10 mouse cellular contexts compared by ENCODE assay signal in the genomic region with DNA sequence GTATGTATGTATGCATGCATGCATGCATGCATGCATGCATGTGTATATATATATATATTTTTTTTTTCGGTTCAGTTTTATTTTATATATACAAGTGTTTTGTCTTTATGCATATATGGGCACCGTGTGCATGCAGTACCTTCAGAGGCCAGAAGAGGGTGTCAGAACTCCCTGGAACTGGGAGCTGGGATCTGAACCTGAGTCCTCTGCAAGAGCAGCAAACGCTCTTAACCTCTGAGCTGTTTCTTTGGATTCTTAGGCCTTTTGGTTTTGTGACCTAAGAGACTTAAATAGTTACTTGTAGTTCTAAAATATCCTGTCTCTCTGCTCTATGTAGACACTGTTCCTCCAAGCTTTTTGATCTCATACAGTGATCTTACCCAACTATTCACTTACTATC. TPM values are rescaled to one million over a fixed set of nuclear protein-coding genes. Genes with fewer than 3 reads are reported as not detected.
DNase-seq lines count a peak whose midpoint lies in the region; ATAC-seq and TF ChIP-seq lines count a peak whose summit lies in the region.
"Had no signal": no experiment of that assay in that cellular context is flagged by ENCODE, and none has a peak within 500 bp of the region (broad histone marks: within the 10 kb centered on the region; RNA-seq: fewer than 3 reads in every experiment).

No protein-coding gene starts in this region.

- H3K27me3 ChIP-seq in heart, embryonic 12.5 days (replicated peaks) = no peaks in the 10 kb centered on the region
- no peaks in the 10 kb centered on the region for H3K27me3 ChIP-seq in ES-Bruce4 (ENCODE audit: control insufficient read depth, insufficient read depth, low read length, poor library complexity, severe bottlenecking)
- H3K27me3 ChIP-seq in hindbrain, embryonic 13.5 days = no peaks in the 10 kb centered on the region
- H3K27me3 ChIP-seq: embryonic facial prominence, embryonic 15.5 days; lung, embryonic 15.5 days had no signal

- 72% methylated on average over 3 of the region's 3 CpGs for WGBS in heart, embryonic 12.5 days
- 57% methylated on average over 3 of the region's 3 CpGs for WGBS in hindbrain, embryonic 13.5 days

- ATAC-seq in heart, embryonic 12.5 days (ENCODE audit: insufficient number of reproducible peaks, low FRiP score) = no peak
- no peak for ATAC-seq in erythroblast, adult 5-6 weeks (replicated peaks; ENCODE audit: low FRiP score, poor library complexity, severe bottlenecking)
- ATAC-seq in hindbrain, embryonic 13.5 days (ENCODE audit: low FRiP score) = no peak

- H3K27ac ChIP-seq in heart, embryonic 12.5 days (ENCODE audit: poor library complexity, severe bottlenecking) = no peak overlapping the region
- H3K27ac ChIP-seq in ES-Bruce4 (ENCODE audit: insufficient read depth, low read length) = no peak overlapping the region
- no peak overlapping the region for H3K27ac ChIP-seq in hindbrain, embryonic 13.5 days
- H3K27ac ChIP-seq: embryonic facial prominence, embryonic 15.5 days; lung, embryonic 15.5 days had no signal

- H3K9ac ChIP-seq in heart, embryonic 12.5 days = no peak overlapping the region
- H3K9ac ChIP-seq in ES-Bruce4 (ENCODE audit: low read depth, poor library complexity, severe bottlenecking) = no peak overlapping the region
- no peak overlapping the region for H3K9ac ChIP-seq in hindbrain, embryonic 13.5 days
- H3K9ac ChIP-seq: embryonic facial prominence, embryonic 15.5 days; lung, embryonic 15.5 days had no signal

- H3K4me3 ChIP-seq in heart, embryonic 12.5 days = no peak overlapping the region
- no peak overlapping the region for H3K4me3 ChIP-seq in ES-Bruce4 (ENCODE audit: low read depth, low read length)
- no peak overlapping the region for H3K4me3 ChIP-seq in hindbrain, embryonic 13.5 days
- H3K4me3 ChIP-seq: embryonic facial prominence, embryonic 15.5 days; lung, embryonic 15.5 days had no signal

- TF ChIP-seq CTCF in ES-Bruce4 (IDR thresholded peaks at IDR 0.05; ENCODE audit: low read depth, low read length) = peak; percentile 67

- TF ChIP-seq EP300 in ES-Bruce4 (IDR thresholded peaks at IDR 0.05; ENCODE audit: insufficient read depth, low read depth, low read length) = no peak

- DNase-seq in heart, postnatal 14 days = peak; percentile 45 to 68
- peak; percentile 35 for DNase-seq in 3134 (ENCODE audit: extremely low read depth, insufficient read length, low spot score)
- peak; percentile 74 for DNase-seq in embryo, embryonic 10 days (ENCODE audit: low spot score)
- peak; percentile 76 for DNase-seq in lung, postnatal 36 days

- no peak for TF ChIP-seq POLR2A in ES-Bruce4 (IDR thresholded peaks at IDR 0.05; ENCODE audit: insufficient read depth, low read length)

- no peak overlapping the region for H3K4me2 ChIP-seq in heart, embryonic 12.5 days
- no peak overlapping the region for H3K4me2 ChIP-seq in hindbrain, embryonic 13.5 days
- H3K4me2 ChIP-seq: embryonic facial prominence, embryonic 15.5 days; lung, embryonic 15.5 days had no signal

- no peaks in the 10 kb centered on the region for H3K9me3 ChIP-seq in heart, embryonic 12.5 days (replicated peaks)
- no peaks in the 10 kb centered on the region for H3K9me3 ChIP-seq in ES-Bruce4 (replicated peaks; ENCODE audit: control insufficient read depth, insufficient read depth, low read length, poor library complexity, severe bottlenecking)
- no peaks in the 10 kb centered on the region for H3K9me3 ChIP-seq in hindbrain, embryonic 13.5 days
- H3K9me3 ChIP-seq: embryonic facial prominence, embryonic 15.5 days; lung, embryonic 15.5 days had no signal

- H3K36me3 ChIP-seq in heart, embryonic 12.5 days = 0 out of 2 replicates have a peak, but pooled peaks cover 2% of the 10 kb centered on the region
- H3K36me3 ChIP-seq in ES-Bruce4 (ENCODE audit: control insufficient read depth, insufficient read depth, low read length, poor library complexity, severe bottlenecking) = no peaks in the 10 kb centered on the region; the same call in 1 of the 2 replicates
- H3K36me3 ChIP-seq in hindbrain, embryonic 13.5 days = peaks cover 4% of the 10 kb centered on the region; the same call in 1 of the 2 replicates
- H3K36me3 ChIP-seq: embryonic facial prominence, embryonic 15.5 days had no signal

- H3K4me1 ChIP-seq in heart, embryonic 12.5 days (replicated peaks) = peaks cover 20% of the 10 kb centered on the region
- no peaks in the 10 kb centered on the region for H3K4me1 ChIP-seq in ES-Bruce4 (ENCODE audit: control insufficient read depth, insufficient read depth, low read length)
- peaks cover 21% of the 10 kb centered on the region for H3K4me1 ChIP-seq in hindbrain, embryonic 13.5 days (replicated peaks)

- intact Hi-C loops in heart, postnatal 14 days (cut with DNase I) = loop anchor here (2.0 kb wide), 1 partner anchor 23 kb away; no protein-coding TSS in a partner anchor

RNA-seq across cellular contexts. Expression of gene Copz1, which starts 11.6 kb away (rescaled TPM):
- total RNA-seq in heart, postnatal 14 days (2021) = 10 to 100 TPM; 58.9 to 63.6 TPM
- 166 TPM in 2 replicates for polyA plus RNA-seq in heart, embryonic 12.5 days (2016; fragmentation: Nextera tagmentation; extraction: Ambion mirVana)
- 140 and 145 TPM in 2 replicates for polyA plus RNA-seq in ES-Bruce4 (2011; ENCODE audit: insufficient read depth, insufficient read length, low read depth, missing spikeins)
- 123 and 131 TPM in 2 replicates for total RNA-seq in erythroblast, adult 5-6 weeks (2015; ENCODE audit: low replicate concordance)
- total RNA-seq in erythroblast, adult 5-6 weeks (2017; ENCODE audit: low replicate concordance) = 54.0 and 56.5 TPM in 2 replicates
- polyA plus RNA-seq in hindbrain, embryonic 13.5 days (2015; fragmentation: Nextera tagmentation; extraction: Ambion mirVana) = 219 and 222 TPM in 2 replicates

RNA-seq across cellular contexts. Expression of gene Nfe2, which starts 25.9 kb away (rescaled TPM):
- under 1 TPM; 0.60 to 0.83 TPM for total RNA-seq in heart, postnatal 14 days (2021)
- polyA plus RNA-seq in heart, embryonic 12.5 days (2016; fragmentation: Nextera tagmentation; extraction: Ambion mirVana) = 12.1 and 12.4 TPM in 2 replicates
- polyA plus RNA-seq in ES-Bruce4 (2011; ENCODE audit: insufficient read depth, insufficient read length, low read depth, missing spikeins) = not detected in 2 replicates
- 449 and 473 TPM in 2 replicates for total RNA-seq in erythroblast, adult 5-6 weeks (2015; ENCODE audit: low replicate concordance)
- 629 and 671 TPM in 2 replicates for total RNA-seq in erythroblast, adult 5-6 weeks (2017; ENCODE audit: low replicate concordance)
- 1.1 and 1.4 TPM in 2 replicates for polyA plus RNA-seq in hindbrain, embryonic 13.5 days (2015; fragmentation: Nextera tagmentation; extraction: Ambion mirVana)

RNA-seq across cellular contexts. Expression of gene Gpr84, which starts 26.3 kb away (rescaled TPM):
- not detected for total RNA-seq in heart, postnatal 14 days (2021)
- 0.17 and 0.29 TPM in 2 replicates for polyA plus RNA-seq in heart, embryonic 12.5 days (2016; fragmentation: Nextera tagmentation; extraction: Ambion mirVana)
- polyA plus RNA-seq in ES-Bruce4 (2011; ENCODE audit: insufficient read depth, insufficient read length, low read depth, missing spikeins) = not detected in 2 replicates
- 0.96 and 2.1 TPM in 2 replicates for total RNA-seq in erythroblast, adult 5-6 weeks (2015; ENCODE audit: low replicate concordance)
- total RNA-seq in erythroblast, adult 5-6 weeks (2017; ENCODE audit: low replicate concordance) = 0.70 and 1.3 TPM in 2 replicates
- 0.23 and 0.34 TPM in 2 replicates for polyA plus RNA-seq in hindbrain, embryonic 13.5 days (2015; fragmentation: Nextera tagmentation; extraction: Ambion mirVana)

RNA-seq across cellular contexts. Expression of gene Hnrnpa1, which starts 43.8 kb away (rescaled TPM):
- 100 to 1,000 TPM; 174 to 180 TPM for total RNA-seq in heart, postnatal 14 days (2021)
- 554 and 557 TPM in 2 replicates for polyA plus RNA-seq in heart, embryonic 12.5 days (2016; fragmentation: Nextera tagmentation; extraction: Ambion mirVana)
- 1,629 and 1,787 TPM in 2 replicates for polyA plus RNA-seq in ES-Bruce4 (2011; ENCODE audit: insufficient read depth, insufficient read length, low read depth, missing spikeins)
- 130 and 135 TPM in 2 replicates for total RNA-seq in erythroblast, adult 5-6 weeks (2015; ENCODE audit: low replicate concordance)
- total RNA-seq in erythroblast, adult 5-6 weeks (2017; ENCODE audit: low replicate concordance) = 189 and 286 TPM in 2 replicates
- 901 and 926 TPM in 2 replicates for polyA plus RNA-seq in hindbrain, embryonic 13.5 days (2015; fragmentation: Nextera tagmentation; extraction: Ambion mirVana)

RNA-seq across cellular contexts. Expression of gene Cbx5, which starts 44.5 kb away (rescaled TPM):
- 10 to 100 TPM; 54.6 to 65.4 TPM for total RNA-seq in heart, postnatal 14 days (2021)
- polyA plus RNA-seq in heart, embryonic 12.5 days (2016; fragmentation: Nextera tagmentation; extraction: Ambion mirVana) = 150 and 164 TPM in 2 replicates
- polyA plus RNA-seq in ES-Bruce4 (2011; ENCODE audit: insufficient read depth, insufficient read length, low read depth, missing spikeins) = 317 and 328 TPM in 2 replicates
- total RNA-seq in erythroblast, adult 5-6 weeks (2015; ENCODE audit: low replicate concordance) = 42.0 and 42.1 TPM in 2 replicates
- 49.5 and 57.4 TPM in 2 replicates for total RNA-seq in erythroblast, adult 5-6 weeks (2017; ENCODE audit: low replicate concordance)
- 143 and 144 TPM in 2 replicates for polyA plus RNA-seq in hindbrain, embryonic 13.5 days (2015; fragmentation: Nextera tagmentation; extraction: Ambion mirVana)
